Mouse (Mus musculus): ENCODE results near the gene Sept14.

Gene Sept14

DNA sequence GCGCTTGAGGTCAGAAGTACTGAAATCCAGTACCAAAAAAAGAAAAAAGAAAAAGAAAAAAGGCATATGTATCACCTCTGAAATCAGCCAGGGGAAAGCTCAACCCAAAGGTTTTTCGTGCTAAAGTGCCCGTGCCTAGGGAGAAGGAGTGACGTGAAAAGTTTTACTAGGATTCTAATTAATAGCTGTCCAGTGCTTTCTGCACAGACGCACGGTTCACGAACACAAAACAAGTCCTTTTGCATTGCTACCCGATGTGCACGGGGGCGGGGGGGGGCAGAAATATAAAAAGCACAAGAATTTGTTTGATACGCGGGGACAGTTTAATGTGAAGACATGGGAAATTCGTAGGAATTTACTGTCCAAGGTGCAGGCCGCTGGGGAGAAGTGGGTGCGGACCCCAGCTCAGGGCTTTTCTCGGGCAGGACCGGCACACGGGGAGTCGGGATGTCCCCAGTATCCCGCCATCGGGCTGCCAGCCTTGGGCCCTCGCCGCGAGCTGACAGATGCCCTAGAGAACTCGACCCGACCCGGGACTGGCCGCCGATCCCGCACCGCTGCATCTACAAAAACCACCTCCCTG, 38.8 kb downstream of the Sept14 start:
- no peak for DNase-seq (ENCODE audit: low spot score in 2 of 2)

DNA sequence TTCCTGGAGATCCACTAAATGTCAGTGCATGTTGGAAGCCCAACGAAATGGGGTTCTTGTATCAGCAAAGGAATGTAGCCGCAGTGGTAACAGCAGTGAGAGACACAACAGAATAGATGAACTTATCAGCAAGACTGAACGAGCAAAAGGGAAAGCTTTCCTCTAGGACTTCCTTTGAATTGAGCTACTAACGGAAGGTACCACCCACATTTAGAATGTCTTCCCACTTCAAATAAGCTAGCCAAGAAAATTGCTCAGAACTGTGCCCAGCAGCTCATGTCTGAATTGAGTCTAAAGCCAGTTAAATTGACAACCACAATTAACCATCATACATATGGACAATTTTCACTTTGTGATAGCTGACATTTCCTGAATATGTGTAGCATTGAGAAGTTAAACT, 40.5 kb downstream of the Sept14 start:
- no peak for DNase-seq (ENCODE audit: low spot score in 2 of 2)

DNA sequence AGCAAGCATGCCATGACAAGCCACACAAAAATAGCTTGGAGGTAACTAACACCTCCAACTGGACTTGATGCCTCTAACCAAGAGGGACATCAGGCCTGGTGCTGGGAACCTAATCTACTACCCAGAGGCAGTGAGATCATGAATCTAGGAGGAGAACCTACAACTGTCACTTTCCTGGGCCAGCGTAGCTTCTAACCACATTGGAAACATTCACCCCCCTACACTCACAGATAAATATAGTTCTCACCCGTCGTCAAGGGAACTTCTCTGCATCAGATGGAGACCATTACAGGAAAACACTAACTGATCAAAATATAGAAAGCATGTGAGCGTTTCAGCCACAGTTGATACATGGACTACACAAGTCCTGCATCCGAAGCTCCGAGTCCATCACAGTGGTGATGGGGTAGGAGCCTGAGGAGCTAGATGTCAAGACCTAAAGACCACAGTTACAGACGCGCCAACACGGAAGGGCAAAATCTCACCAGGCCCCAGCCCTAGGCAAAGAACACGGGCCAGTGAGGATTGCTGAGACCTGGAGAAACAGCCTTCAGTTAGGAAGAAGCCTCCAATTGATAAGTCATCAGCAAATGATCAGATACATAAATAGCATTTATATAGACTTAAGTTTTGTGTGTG, 41.9 kb downstream of the Sept14 start:
- DNase-seq (ENCODE audit: low spot score in 2 of 2) = no peak

DNA sequence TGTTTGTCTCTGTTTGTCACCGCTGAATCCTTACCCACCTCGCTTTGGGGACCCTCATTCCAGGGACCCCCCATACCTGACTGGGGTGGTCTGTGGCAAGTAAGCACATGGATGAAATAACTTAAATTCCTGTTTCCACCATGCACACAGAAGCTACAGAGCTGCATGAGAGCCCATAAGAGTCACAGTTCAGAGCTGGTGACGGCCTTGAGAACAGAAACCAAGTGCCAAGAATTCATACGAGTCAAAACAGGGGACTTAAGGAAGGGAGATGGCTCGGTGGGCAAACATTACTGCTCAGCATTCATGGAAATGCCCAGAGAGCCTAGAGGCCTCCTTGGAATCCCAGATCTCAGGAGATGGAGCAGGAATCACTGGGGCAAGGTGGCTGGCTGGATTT, 44.2 kb downstream of the Sept14 start:
- DNase-seq (ENCODE audit: low spot score in 2 of 2) = no peak

DNA sequence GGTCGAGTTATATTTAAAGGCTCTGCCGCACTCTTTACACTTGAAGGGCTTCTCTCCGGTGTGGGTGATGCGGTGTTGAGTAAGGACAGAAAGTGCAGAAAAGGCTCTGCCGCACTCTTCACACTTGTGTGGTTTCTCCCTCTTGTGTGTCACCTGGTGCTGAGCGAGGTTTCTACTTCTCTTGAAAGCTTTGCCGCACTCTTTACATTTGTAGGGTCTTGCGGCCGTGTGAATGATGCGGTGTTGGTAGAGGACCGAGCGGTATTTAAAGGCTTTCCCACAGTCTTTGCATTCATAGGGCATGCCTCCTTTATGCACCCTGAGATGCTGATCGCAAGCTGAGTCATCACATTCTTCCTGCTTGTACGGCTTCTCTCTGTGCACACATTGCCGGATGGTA, 50.4 kb downstream of the Sept14 start:
- DNase-seq (ENCODE audit: low spot score in 2 of 2) = no peak

DNA sequence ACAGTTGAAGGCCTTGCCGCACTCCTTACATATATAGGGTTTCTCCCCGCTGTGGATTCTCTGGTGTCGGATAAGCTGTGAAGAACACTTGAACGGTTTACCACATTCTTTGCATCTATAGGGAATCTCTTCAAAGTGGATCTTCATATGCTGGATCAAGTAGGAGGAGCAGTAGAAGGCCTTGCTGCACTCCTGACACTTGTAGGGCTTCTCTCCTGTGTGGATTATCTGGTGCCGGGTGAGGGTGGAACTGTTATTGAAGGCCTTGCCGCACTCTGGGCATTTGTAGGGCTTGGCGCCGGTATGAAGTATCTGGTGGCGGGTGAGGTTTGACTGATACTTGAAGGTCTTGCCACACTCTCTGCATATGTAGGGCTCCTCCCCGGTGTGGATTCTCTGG, 51.3 kb downstream of the Sept14 start:
- DNase-seq (ENCODE audit: low spot score in 2 of 2) = no peak

DNA sequence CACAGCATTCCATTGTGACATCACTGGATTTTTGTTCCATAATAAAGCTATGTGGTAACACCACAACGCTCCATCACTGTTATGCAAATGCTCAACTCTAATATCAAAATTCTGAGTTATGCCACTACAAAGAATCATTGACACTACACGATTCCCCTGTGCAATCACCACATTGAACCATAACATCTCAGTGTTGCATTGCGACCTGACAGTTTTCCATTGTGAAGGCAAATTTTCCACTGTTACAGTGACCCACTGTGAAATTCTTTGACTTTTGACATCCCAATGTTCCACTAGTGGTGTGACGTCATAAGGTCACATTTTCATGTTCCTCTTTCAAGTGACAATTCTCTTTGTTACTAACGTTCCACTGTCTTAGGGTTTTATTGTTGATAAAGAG, 57.5 kb downstream of the Sept14 start:
- DNase-seq (ENCODE audit: low spot score in 2 of 2) = no peak
